Mouse (Mus musculus): Measurements from ENCODE around the gene Espnl.

- TF ChIP-seq CTCF (IDR thresholded peaks at IDR 0.05; ENCODE audit: low read depth) (no peak), EP300 (IDR thresholded peaks at IDR 0.05; ENCODE audit: low read depth) (no peak)
Observed at GRCm38 (mm10) chr1:91312273-91312672, 9.6 kb upstream of the Espnl start.
